Comparison of ENCODE assay signal across 15 mouse cellular contexts in genomic region chr13:17691436-17691835, GRCm38 (mm10).
"Had no signal": no experiment of that assay in that cellular context is flagged by ENCODE, and none has a peak within 500 bp of the region (broad histone marks: within the 10 kb centered on the region; RNA-seq: fewer than 3 reads in every experiment).

No protein-coding gene starts in this region.

- H3K27ac ChIP-seq: hindbrain, embryonic 13.5 days; hindbrain, postnatal 0 days; limb, embryonic 13.5 days; liver, embryonic 13.5 days; midbrain, embryonic 10.5 days; neural tube, embryonic 15.5 days had no signal

- H3K4me3 ChIP-seq: hindbrain, embryonic 13.5 days; limb, embryonic 13.5 days; liver, embryonic 13.5 days; midbrain, embryonic 10.5 days; myocyte; neural tube, embryonic 15.5 days had no signal

- H3K36me3 ChIP-seq: hindbrain, embryonic 13.5 days; limb, embryonic 13.5 days; liver, embryonic 13.5 days; midbrain, embryonic 10.5 days; neural tube, embryonic 15.5 days had no signal

- H3K9me3 ChIP-seq: hindbrain, embryonic 13.5 days; limb, embryonic 13.5 days; liver, embryonic 13.5 days; midbrain, embryonic 10.5 days; neural tube, embryonic 15.5 days had no signal

- ATAC-seq: hindbrain, postnatal 0 days; intestine, embryonic 16.5 days had no signal

- DNase-seq: left cerebral cortex, postnatal 4 days; liver, embryonic 13.5 days; lung, adult 2 months; lung, postnatal 4 days; midbrain, embryonic 14.5 days; right cerebral cortex, adult 18-20 months; right cerebral cortex, postnatal 25 days; thymus, postnatal 36 days had no signal

- H3K27me3 ChIP-seq: hindbrain, embryonic 13.5 days; limb, embryonic 13.5 days; liver, embryonic 13.5 days; neural tube, embryonic 15.5 days had no signal

- H3K4me2 ChIP-seq: hindbrain, embryonic 13.5 days; limb, embryonic 13.5 days; liver, embryonic 13.5 days; neural tube, embryonic 15.5 days had no signal

- H3K9ac ChIP-seq: hindbrain, embryonic 13.5 days; limb, embryonic 13.5 days; liver, embryonic 13.5 days; neural tube, embryonic 15.5 days had no signal
